Mouse (Mus musculus) lung, postnatal 0 days (tissue): ENCODE data around the gene Nme8.

ENCODE experiments used
- CTCF ChIP-seq: IDR thresholded peaks from 2 replicates; pipeline ENCODE4 v1.5.1; 2016; ENCODE audit warnings: antibody characterized with exemption, mild to moderate bottlenecking
- EP300 ChIP-seq: IDR thresholded peaks from 2 replicates; pipeline ENCODE4 v1.6.1; 2016; ENCODE audit warnings: antibody characterized with exemption, mild to moderate bottlenecking, control low read depth

- TF ChIP-seq CTCF (no peak), EP300 (no peak)
Measured at GRCm38 (mm10) chr13:19618081-19618480, 79.5 kb downstream of the Nme8 start.
